Mouse (Mus musculus): ENCODE results near the gene Spats1. TPM values are rescaled to one million over a fixed set of nuclear protein-coding genes. Genes with fewer than 3 reads are reported as not detected.

Spats1 gene
- polyA plus RNA-seq (2012; fragmentation: generic; extraction: Trizol), result under 1 TPM; 0.02 to 0.18 TPM

GRCm38 (mm10) chr17:45474669-45475465 is at the start of gene Spats1:
TSS of gene Spats1 (minus strand) at chr17:45475415.

GRCm38 (mm10) chr17:45523263-45523662 is 48.0 kb upstream of the Spats1 start, which contains the start of gene Tcte1:
TSS of gene Tcte1 (plus strand) at chr17:45523434.

GRCm38 (mm10) chr17:45506700-45507189 is 31.5 kb upstream of the Spats1 start, which contains the start of gene Aars2:
TSS of gene Aars2 (plus strand) at chr17:45506841.

GRCm38 (mm10) chr17:45433419-45434261 is 41.6 kb downstream of the Spats1 start, which contains the start of gene Cdc5l:
TSS of gene Cdc5l (minus strand) at chr17:45433737.

Other genes starting within 250 kb of the Spats1 start
- 10 to 100 TPM in 1 of 2 experiments, 1 to 10 TPM in 1; 5.8 to 30.7 TPM for gene Cdc5l, start 41.7 kb downstream of the Spats1 start, polyA plus RNA-seq (2012; fragmentation: generic; extraction: Trizol)
- gene Aars2, start 31.4 kb upstream of the Spats1 start, polyA plus RNA-seq (2012; fragmentation: generic; extraction: Trizol), result 1 to 10 TPM; 8.8 to 9.1 TPM
- not detected for gene Tcte1, start 48.0 kb upstream of the Spats1 start, polyA plus RNA-seq (2012; fragmentation: generic; extraction: Trizol)
- gene Tmem151b, start 74.3 kb upstream of the Spats1 start, polyA plus RNA-seq (2012; fragmentation: generic; extraction: Trizol), result under 1 TPM; under 0.01 to 0.01 TPM
- 10 to 100 TPM; 10.4 to 27.8 TPM for gene Nfkbie, start 80.3 kb upstream of the Spats1 start, polyA plus RNA-seq (2012; fragmentation: generic; extraction: Trizol)
- gene Slc35b2, start 88.5 kb upstream of the Spats1 start, polyA plus RNA-seq (2012; fragmentation: generic; extraction: Trizol), result 100 to 1,000 TPM; 102 to 176 TPM
- gene Hsp90ab1, start 97.9 kb upstream of the Spats1 start, polyA plus RNA-seq (2012; fragmentation: generic; extraction: Trizol), result 1,000 to 10,000 TPM; 1,208 to 1,445 TPM
- 100 to 1,000 TPM; 278 to 332 TPM for gene Slc29a1, start 124.2 kb upstream of the Spats1 start, polyA plus RNA-seq (2012; fragmentation: generic; extraction: Trizol)
- under 1 TPM; 0.05 to 0.26 TPM for gene Mymx, start 126.7 kb upstream of the Spats1 start, polyA plus RNA-seq (2012; fragmentation: generic; extraction: Trizol)
- under 1 TPM in 1 of 2 experiments, not detected in 1; 0.35 TPM for gene Capn11, start 183.9 kb upstream of the Spats1 start, polyA plus RNA-seq (2012; fragmentation: generic; extraction: Trizol)
- 100 to 1,000 TPM; 383 to 513 TPM for gene Mrpl14, start 210.9 kb upstream of the Spats1 start, polyA plus RNA-seq (2012; fragmentation: generic; extraction: Trizol)
- 10 to 100 TPM; 20.6 to 48.1 TPM for gene Tmem63b, start 211.5 kb upstream of the Spats1 start, polyA plus RNA-seq (2012; fragmentation: generic; extraction: Trizol)

Data from C3H10T1/2 (cell line).